Mouse (Mus musculus) forebrain, embryonic 16.5 days (tissue): ENCODE data around the gene Tenm3. TPM values are rescaled to one million over a fixed set of nuclear protein-coding genes. Genes with fewer than 3 reads are reported as not detected.

Experiments
- ATAC-seq: fragments of 200-750 bp; cut with Nextera tagmentation; 2 replicates; pipeline ENCODE4 v1.8.0; 2017; ENCODE audit warnings: mild to moderate bottlenecking, moderate library complexity
- H3K27ac ChIP-seq: fragments of 300-500 bp; sonication (generic); 2 replicates; pipeline ENCODE4 v1.5.1; 2014; ENCODE audit warnings: low read length, control low read depth
- H3K27me3 ChIP-seq: fragments of 300-500 bp; sonication (generic); replicated peaks from 2 replicates; pipeline ENCODE4 v1.6.1; 2014; ENCODE audit warnings: low read length; ENCODE audit not compliant: control insufficient read depth, insufficient read depth
- H3K36me3 ChIP-seq: fragments of 300-500 bp; sonication (generic); 2 replicates; pipeline ENCODE4 v1.6.1; 2014; ENCODE audit not compliant: control insufficient read depth, insufficient read depth
- H3K4me1 ChIP-seq: fragments of 300-500 bp; sonication (generic); replicated peaks from 2 replicates; pipeline ENCODE4 v1.6.1; 2014; ENCODE audit warnings: low read length; ENCODE audit not compliant: control insufficient read depth, insufficient read depth
- H3K4me2 ChIP-seq: fragments of 300-500 bp; sonication (generic); 2 replicates; pipeline ENCODE4 v1.6.1; 2014; ENCODE audit warnings: mild to moderate bottlenecking, low read length, control low read depth
- H3K4me3 ChIP-seq: fragments of 300-500 bp; sonication (generic); replicated peaks from 2 replicates; pipeline ENCODE4 v1.5.1; 2014; ENCODE audit warnings: mild to moderate bottlenecking, low read length, control low read depth
- H3K9ac ChIP-seq: fragments of 300-500 bp; sonication (generic); replicated peaks from 2 replicates; pipeline ENCODE4 v1.6.1; 2014; ENCODE audit warnings: low read depth, low read length, control low read depth
- H3K9me3 ChIP-seq: fragments of 300-500 bp; sonication (generic); 2 replicates; pipeline ENCODE4 v1.6.1; 2016; ENCODE audit warnings: low read length; ENCODE audit not compliant: control insufficient read depth
- WGBS: fragments of 180-500 bp; shearing (Covaris S2); extraction: QIAGEN DNeasy Blood & Tissue Kit; methylation state at CpG from one replicate; pipeline ENCODE4 v1.1.7; 2014; 5-methylcytosine and 5-hydroxymethylcytosine counted together
- polyA plus RNA-seq: library from polyadenylated mRNA; unstranded; fragments of >200 nt; fragmentation: Nextera tagmentation; extraction: Ambion mirVana; gene quantifications from 2 replicates; pipeline ENCODE4 v1.2.1, GENCODE M21; 2015

The Tenm3 gene
- polyA plus RNA-seq, 1 experiment from 2014 or later, result 24.8 TPM

- Histone ChIP-seq H3K9ac (peak overlapping the region; percentile 43), H3K4me3 (peak overlapping the region; percentile 40), H3K27ac (no peak overlapping the region), H3K4me1 (peaks cover 13% of the 10 kb centered on the region), H3K27me3 (no peaks in the 10 kb centered on the region), H3K9me3 (no peaks in the 10 kb centered on the region), H3K4me2 (peak overlapping the region; percentile 66), H3K36me3 (no peaks in the 10 kb centered on the region)
- ATAC-seq, result peak; percentile 70
- WGBS, result 31% methylated on average over 23 of the region's 23 CpGs
These were observed 103.4 kb downstream of the Tenm3 start for GRCm38 (mm10) chr8:48740147-48740881.

GRCm38 (mm10) chr8:48733731-48734130, 110.0 kb downstream of the Tenm3 start:
- H3K4me1 ChIP-seq, result no peaks in the 10 kb centered on the region
- H3K9me3 ChIP-seq, result no peaks in the 10 kb centered on the region
- no peaks in the 10 kb centered on the region for H3K36me3 ChIP-seq
- ATAC-seq, result no peak
- H3K9ac ChIP-seq, result no peak overlapping the region
- no peak overlapping the region for H3K4me3 ChIP-seq
- no peak overlapping the region for H3K27ac ChIP-seq
- WGBS, result 90% methylated on average over 10 of the region's 10 CpGs
- H3K4me2 ChIP-seq, result no peak overlapping the region
- no peaks in the 10 kb centered on the region for H3K27me3 ChIP-seq

- Histone ChIP-seq H3K4me1 (no peaks in the 10 kb centered on the region), H3K27ac (no peak overlapping the region), H3K9ac (no peak overlapping the region), H3K9me3 (no peaks in the 10 kb centered on the region), H3K27me3 (no peaks in the 10 kb centered on the region), H3K36me3 (no peaks in the 10 kb centered on the region), H3K4me2 (no peak overlapping the region), H3K4me3 (no peak overlapping the region)
- WGBS, result 81% methylated on average over 4 of the region's 4 CpGs
- no peak for ATAC-seq
These were observed 110.7 kb downstream of the Tenm3 start for GRCm38 (mm10) chr8:48733057-48733456.

- Histone ChIP-seq H3K4me3 (no peak overlapping the region), H3K4me1 (no peaks in the 10 kb centered on the region), H3K9ac (no peak overlapping the region), H3K9me3 (no peaks in the 10 kb centered on the region), H3K36me3 (no peaks in the 10 kb centered on the region), H3K27ac (no peak overlapping the region), H3K27me3 (no peaks in the 10 kb centered on the region), H3K4me2 (no peak overlapping the region)
- ATAC-seq, result no peak
- 71% methylated on average over 6 of the region's 6 CpGs for WGBS
These were observed 113.0 kb downstream of the Tenm3 start for GRCm38 (mm10) chr8:48730701-48731100.

GRCm38 (mm10) chr8:48728833-48729690, 114.7 kb downstream of the Tenm3 start:
- ATAC-seq, result no peak
- H3K9ac ChIP-seq, result no peak overlapping the region
- no peaks in the 10 kb centered on the region for H3K9me3 ChIP-seq
- no peak overlapping the region for H3K27ac ChIP-seq
- WGBS, result 83% methylated on average over 21 of the region's 21 CpGs
- no peak overlapping the region for H3K4me2 ChIP-seq
- no peaks in the 10 kb centered on the region for H3K4me1 ChIP-seq
- H3K4me3 ChIP-seq, result no peak overlapping the region
- no peaks in the 10 kb centered on the region for H3K36me3 ChIP-seq
- no peaks in the 10 kb centered on the region for H3K27me3 ChIP-seq

- 93% methylated on average over 6 of the region's 6 CpGs for WGBS
- no peak overlapping the region for H3K4me3 ChIP-seq
- no peak overlapping the region for H3K27ac ChIP-seq
- H3K9ac ChIP-seq, result no peak overlapping the region
- no peak for ATAC-seq
- H3K4me2 ChIP-seq, result no peak overlapping the region
- no peaks in the 10 kb centered on the region for H3K27me3 ChIP-seq
- H3K4me1 ChIP-seq, result no peaks in the 10 kb centered on the region
- no peaks in the 10 kb centered on the region for H3K9me3 ChIP-seq
- H3K36me3 ChIP-seq, result no peaks in the 10 kb centered on the region
These were observed 115.7 kb downstream of the Tenm3 start for GRCm38 (mm10) chr8:48728006-48728405.

- ATAC-seq, result no peak
- no peak overlapping the region for H3K9ac ChIP-seq
- no peak overlapping the region for H3K4me3 ChIP-seq
- no peaks in the 10 kb centered on the region for H3K9me3 ChIP-seq
- no peaks in the 10 kb centered on the region for H3K36me3 ChIP-seq
- no peaks in the 10 kb centered on the region; the same call in 1 of the 2 replicates for H3K4me1 ChIP-seq
- 29% methylated on average over 14 of the region's 14 CpGs for WGBS
- H3K27ac ChIP-seq, result no peak overlapping the region
- no peak overlapping the region for H3K4me2 ChIP-seq
- H3K27me3 ChIP-seq, result no peaks in the 10 kb centered on the region
These were observed 121.0 kb downstream of the Tenm3 start for GRCm38 (mm10) chr8:48722744-48723143.

- WGBS, result 79% methylated on average over 7 of the region's 7 CpGs
- H3K27ac ChIP-seq, result no peak overlapping the region
- no peak for ATAC-seq
These were observed 121.4 kb downstream of the Tenm3 start for GRCm38 (mm10) chr8:48722318-48722717.

GRCm38 (mm10) chr8:48721376-48721775, 122.4 kb downstream of the Tenm3 start:
- Histone ChIP-seq H3K4me1 (no peaks in the 10 kb centered on the region; the same call in 1 of the 2 replicates), H3K27ac (no peak overlapping the region), H3K4me3 (no peak overlapping the region), H3K27me3 (no peaks in the 10 kb centered on the region), H3K4me2 (no peak overlapping the region), H3K36me3 (no peaks in the 10 kb centered on the region), H3K9ac (no peak overlapping the region), H3K9me3 (no peaks in the 10 kb centered on the region)
- 97% methylated on average over 12 of the region's 12 CpGs for WGBS
- no peak for ATAC-seq

More at GRCm38 (mm10) chr8:48722318-48722717, 121.4 kb downstream of the Tenm3 start:
- Histone ChIP-seq H3K9ac (no peak overlapping the region), H3K9me3 (no peaks in the 10 kb centered on the region), H3K27me3 (no peaks in the 10 kb centered on the region), H3K36me3 (no peaks in the 10 kb centered on the region), H3K4me2 (no peak overlapping the region), H3K4me3 (no peak overlapping the region), H3K4me1 (no peaks in the 10 kb centered on the region; the same call in 1 of the 2 replicates)
